Mouse (Mus musculus): ENCODE data around the gene Zdhhc1. TPM values are rescaled to one million over a fixed set of nuclear protein-coding genes. Genes with fewer than 3 reads are reported as not detected.

Gene Zdhhc1
- total RNA-seq, 4 experiments from 2014 or later, result 13.0 to 15.3 (median 13.5) TPM

DNA sequence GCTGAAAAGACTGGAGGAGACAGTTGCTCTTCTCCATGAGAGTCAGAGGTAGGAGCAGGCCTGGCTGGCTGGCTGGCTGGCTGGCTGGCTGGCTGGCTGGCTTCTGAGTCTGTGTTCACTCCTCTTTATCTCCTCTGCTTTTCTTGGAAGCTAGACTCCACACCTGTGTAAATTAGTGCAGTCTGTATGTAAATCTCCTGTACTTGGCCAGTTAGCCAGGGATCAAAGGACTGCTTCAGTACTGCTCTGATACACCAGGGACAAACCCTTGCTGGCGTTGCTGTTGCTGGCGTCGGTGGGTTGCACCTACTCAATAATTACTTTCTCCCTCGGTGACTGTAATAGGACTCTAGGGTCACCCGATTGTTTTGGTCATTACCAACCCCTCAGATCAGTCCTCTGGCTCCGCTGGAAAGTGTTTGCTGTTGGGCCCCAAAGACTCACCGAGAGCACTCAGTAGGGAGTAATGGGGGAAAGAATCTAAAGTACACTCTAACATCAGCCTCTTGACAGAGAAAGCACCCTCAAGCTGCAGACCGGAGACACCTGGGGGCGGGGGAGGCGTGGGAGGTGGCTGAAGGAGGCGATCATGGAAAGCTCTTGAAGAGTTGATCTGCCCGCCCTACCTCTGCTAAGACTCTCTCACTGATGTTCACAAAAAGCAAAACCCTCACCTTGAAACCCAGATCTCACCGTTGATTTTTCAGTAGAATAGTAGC, 35.5 kb downstream of the Zdhhc1 start:
- DNase-seq (ENCODE audit: low spot score), result no peak

DNA sequence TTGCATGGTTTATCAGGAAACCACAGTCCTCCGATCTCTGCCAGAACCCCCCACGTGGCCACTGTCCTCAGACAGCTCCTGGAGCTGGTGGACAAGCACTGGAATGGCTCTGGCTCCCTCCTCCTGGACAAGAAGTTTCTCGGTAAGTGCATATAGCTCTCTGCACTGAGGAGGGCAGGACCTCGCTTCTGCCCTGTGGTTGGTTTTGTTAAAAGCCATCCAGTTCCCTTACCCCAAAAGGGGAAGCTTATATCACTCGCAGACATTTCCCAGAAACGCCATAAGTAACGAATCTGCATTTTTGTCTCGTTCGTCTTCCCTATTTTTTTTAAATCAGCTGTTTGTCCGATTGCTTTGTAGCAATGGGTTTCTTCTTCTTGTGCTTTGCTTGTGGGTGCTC, 41.5 kb downstream of the Zdhhc1 start:
- DNase-seq (ENCODE audit: low spot score), result no peak

DNA sequence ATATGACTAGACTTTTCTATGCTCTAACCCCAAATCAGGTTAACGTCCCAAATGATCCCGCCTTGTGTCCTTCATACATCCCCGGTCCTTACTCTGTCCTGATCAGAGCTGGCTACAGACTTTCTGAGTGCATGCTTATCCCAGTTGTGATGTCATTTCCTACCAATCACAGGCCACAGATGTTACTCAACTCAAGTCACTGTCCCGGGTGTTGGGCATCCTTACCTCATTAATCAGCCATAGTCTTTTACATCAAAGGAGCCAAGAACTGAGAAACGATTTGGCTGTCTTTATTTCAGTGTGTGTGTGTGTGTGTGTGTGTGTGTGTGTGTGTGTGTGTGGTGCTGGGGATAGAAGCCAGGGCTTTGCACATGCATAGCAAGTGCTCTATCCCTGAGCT, 42.6 kb downstream of the Zdhhc1 start:
- no peak for DNase-seq (ENCODE audit: low spot score)

DNA sequence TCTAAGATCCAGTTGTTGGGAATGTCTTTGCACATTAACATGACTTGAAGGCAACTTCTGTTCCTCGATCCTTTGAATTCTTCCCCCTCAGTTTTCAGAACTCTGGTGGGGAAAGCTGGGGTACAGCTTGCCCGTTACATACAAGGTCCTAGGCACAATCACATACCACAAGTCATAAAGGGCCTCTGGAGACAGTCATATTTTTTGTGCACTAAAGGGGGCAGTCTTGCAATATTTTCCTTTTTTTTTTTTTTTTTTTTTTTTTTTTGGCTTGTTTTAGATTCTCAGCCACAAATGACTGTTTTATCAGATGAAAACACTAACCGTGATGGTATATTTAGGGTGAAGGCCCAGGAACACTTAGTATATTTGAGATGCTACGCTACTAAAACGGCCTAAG, 43.4 kb downstream of the Zdhhc1 start:
- no peak for DNase-seq (ENCODE audit: low spot score)

DNA sequence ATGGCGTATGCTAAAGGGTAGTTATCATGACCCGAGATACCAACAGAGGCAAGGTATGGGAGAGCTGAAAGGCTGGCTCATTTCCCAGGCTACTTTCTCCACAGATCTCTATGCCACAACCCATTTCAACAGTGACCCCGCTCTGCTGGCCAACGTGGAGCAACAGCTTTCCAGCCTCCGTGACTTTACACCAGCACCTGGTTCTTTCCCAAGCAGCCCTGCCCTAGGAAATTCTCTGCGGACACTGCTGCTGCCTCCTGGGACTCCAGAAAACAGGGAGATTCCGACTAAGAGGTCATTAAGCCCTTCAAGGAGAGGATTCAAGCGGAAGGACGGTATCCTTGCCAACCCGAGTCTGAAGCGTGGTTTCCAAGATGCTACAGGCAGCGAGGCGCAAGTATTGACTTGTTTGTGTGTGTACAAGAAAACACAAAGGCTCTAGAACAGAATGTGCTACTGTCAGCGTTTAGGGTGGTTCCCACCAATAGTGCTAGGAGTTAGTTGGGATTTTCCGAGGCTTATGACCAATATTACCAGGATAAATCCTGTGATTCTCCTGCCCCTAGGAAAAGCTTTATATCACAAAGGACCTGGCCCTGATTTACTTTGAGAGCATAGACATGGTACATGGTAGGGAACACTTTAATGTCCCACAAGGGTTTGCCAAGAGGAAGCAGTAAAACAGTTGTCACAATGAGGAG, 44.6 kb downstream of the Zdhhc1 start:
- DNase-seq (ENCODE audit: low spot score), result no peak

DNA sequence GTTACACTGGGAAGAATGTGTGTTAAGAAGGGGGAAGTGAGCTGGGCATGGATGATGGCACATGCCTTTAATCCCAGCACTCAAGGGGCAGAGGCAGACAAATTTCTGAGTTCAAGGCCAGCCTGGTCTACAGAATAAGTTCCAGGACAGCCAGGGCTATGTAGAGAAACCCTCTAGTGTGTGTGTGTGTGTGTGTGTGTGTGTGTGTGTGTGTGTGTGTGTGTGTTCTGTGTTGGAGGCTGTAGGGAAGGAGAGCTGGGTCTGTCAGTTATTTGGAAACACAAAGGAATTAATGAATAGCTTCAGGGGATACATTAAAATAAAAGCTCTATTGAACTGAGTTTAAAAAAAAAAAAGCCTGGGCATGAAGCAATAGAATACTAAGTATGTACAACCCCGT, 45.7 kb downstream of the Zdhhc1 start:
- no peak for DNase-seq (ENCODE audit: low spot score)

DNA sequence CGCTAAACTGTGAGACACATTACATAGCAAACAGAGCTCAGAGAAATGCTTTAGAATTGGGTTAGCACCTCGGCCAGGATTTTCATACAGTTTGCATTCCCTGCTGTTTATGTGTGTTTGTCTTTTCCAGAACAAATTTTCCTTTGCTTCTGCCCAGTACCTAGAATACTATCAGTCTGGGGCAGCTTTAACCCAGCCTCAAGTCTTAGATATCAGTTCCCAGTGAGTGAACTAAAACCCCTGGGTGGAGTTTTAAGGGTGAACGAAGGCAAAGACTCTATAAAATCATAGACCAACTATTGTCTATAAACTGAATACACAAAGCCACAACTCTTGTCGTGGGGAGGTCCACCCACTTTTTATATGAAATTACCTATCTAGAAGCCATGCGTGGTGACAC, 48.1 kb downstream of the Zdhhc1 start:
- no peak for DNase-seq (ENCODE audit: low spot score)

DNA sequence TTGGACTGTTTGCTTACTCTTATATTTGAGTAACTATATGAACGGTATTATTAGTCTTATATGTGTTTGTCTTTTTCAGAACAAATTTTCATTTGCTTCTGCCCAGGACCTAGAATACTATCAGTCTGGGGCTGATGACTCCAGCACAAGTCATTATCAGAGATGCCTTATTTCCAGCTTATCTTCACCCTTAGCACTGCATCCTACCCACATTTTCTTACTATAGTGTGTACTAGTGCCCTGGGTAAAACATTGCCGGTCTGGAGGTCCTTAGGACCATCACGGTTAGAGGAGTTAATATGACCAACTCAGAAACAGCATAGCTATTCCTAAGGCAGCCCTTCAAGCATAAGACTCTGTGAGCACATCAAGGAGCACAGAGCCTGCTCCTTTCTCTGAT, 48.5 kb downstream of the Zdhhc1 start:
- DNase-seq (ENCODE audit: low spot score), result no peak

DNA sequence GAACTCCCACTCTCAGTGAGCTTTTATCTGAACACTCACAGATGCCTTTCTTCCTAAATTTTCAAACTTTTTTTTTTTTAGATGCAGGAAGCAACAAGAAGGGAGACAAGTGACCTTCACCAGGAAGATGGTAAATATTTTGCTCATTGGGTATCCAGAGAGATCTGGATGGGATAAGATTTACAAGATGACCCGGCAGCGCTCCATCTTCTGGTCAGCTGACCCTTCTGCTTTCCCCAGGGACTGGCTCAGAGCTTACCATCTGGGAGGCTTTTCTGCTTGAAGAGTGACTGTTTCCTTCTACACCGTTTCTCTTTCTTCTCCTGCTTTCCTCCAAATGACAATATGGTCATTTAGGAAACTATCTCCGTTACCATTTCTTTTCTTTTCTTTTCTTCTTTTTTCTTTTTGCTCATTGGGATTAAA, 50.6 kb downstream of the Zdhhc1 start:
- DNase-seq (ENCODE audit: low spot score), result no peak

DNA sequence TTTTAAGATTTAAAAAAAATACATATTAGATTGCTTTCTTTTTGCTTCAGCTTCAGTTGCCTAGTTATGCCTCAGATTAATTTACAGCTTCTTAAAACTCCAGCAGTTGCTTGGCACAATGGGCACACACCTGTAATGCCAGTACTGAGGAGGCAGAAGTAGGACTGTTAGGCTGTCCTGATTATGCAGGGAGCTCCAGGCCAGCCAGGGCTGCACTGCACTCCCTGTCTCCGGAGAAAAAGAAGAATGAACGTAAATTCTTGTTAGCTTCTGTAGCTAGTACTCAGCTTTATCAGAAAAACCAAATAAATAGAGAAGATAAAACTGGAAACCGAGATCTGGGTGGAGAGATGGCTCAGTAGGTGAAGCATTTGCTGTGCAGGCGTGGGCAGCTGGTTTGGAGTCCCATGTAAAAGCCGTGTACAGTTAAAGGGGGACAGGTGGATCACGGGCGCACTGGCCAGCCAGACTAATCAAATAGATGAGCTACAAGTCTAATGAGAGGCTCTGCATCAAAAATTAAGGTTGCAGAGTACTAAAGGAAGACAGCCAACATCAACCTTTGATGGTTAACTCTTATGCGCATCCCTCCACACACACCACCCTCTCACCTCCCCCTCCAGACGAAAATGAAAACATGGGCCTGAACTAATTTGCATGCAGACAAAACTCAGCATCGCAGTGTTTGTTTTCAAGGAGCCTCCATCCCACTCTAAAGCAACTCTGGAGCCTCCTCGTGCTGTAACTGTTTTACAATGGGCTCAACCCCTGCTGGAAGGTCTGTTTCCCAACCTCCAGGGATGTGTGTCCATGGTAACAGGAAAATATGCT, 51.2 kb downstream of the Zdhhc1 start:
- no peak for DNase-seq (ENCODE audit: low spot score)

DNA sequence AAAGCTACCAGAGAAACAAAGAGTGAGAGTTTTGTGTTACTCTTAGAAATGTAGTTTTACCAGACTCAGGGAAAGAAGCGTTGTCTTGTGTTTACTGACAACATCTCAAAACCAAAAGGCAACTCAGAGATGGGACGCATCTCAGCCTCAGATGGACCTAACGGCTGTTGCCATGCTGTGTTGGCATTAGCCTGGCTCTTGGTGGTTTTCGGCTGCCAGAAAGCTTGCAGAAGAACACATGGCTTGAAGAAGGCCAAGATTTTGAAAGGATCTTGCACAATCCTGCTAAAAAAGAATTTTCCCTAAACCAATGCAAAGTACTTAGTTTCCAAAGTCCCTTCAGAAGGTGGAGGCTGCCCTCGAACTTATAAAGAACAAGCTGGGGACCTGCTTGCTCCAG, 54.0 kb downstream of the Zdhhc1 start:
- DNase-seq (ENCODE audit: low spot score), result no peak

DNA sequence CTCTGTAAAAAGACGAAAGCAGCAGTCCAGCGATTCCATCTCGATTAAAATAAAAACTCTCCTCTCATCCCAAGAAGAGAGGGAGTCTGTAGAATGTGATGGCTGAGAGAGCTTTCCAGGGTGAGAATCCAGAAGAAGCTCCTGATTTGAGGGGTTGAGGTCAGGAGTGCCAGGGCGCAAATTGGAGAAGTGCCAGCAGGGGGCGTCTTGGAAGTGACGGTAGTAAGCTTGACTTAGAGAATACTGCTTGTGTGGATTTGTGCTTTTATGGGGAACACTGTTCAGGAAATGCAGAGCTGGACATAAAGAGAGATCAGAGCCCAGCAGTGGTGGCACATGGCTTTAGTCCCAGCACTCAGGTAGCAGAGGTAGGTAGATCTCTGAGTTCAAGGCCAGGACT, 55.3 kb downstream of the Zdhhc1 start:
- no peak for DNase-seq (ENCODE audit: low spot score)

DNA sequence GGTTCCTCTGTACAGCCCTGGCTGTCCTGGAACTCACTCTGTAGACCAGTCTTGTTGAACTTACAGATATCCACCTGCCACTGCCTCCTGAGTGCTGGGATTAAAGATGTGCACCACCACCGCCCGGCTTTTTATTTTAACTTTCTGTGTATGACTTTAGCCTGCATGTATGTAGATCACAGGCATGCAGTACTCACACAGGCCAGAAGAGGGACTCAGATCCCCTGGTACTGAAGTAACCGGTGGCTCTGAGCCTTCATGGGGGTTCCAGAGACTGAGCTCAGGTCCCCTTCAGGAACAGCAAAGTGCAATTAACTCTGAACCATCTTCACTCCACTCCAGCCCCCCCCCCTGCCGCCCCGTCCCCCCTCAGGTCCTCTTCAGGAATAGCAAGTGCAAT, 57.8 kb downstream of the Zdhhc1 start:
- DNase-seq (ENCODE audit: low spot score), result peak; percentile 28

DNA sequence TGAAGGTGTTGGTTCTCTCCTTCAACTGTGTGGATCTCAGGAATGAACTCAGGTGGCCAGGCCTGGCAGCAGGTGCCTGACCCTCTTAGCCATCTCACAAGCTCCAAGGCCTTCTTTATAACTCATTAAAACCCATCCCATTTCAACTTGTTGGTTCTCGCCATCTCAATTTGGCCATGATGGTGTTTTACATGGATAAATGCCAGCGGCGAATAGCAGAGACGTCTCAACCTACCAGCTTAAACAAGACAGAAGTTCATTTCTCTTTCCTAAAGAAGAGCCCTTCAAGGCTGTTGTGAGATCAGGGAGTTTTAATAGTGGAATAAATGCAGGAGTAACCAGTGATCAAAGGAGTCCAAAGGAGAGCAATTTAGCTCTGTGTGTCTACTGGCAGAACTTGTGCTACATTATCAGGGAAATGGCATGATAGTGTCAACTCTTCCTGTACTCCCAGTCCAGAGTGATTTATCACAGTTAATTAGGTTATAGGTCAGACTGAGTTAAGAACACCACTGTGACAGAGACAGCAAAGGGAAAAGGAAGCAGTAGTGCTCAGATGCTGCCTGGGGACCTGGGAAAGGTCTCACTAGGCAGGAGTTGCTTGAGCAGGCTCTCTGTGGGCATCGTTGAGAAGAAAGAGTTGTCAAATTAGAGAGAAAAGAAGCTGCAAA, 59.5 kb downstream of the Zdhhc1 start:
- DNase-seq (ENCODE audit: low spot score), result no peak

DNA sequence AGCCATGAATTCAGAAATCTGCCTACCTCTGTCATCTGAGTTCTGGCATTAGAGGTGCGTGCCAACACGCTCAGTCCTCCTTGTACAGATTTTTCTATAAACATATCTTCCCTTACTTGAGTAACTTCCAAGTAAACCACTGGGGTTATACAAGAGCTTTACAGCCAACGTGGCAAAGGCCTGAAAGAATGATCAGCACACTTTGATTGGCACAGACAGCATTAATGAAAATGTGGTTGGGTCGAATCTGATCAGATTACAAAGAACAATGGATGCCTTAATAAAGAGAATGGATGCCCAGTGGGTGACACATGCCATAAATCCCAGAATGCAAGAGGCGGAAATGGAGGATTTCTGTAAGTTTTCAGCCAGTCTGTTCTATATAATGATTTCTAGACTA, 60.5 kb downstream of the Zdhhc1 start:
- DNase-seq (ENCODE audit: low spot score), result no peak

DNA sequence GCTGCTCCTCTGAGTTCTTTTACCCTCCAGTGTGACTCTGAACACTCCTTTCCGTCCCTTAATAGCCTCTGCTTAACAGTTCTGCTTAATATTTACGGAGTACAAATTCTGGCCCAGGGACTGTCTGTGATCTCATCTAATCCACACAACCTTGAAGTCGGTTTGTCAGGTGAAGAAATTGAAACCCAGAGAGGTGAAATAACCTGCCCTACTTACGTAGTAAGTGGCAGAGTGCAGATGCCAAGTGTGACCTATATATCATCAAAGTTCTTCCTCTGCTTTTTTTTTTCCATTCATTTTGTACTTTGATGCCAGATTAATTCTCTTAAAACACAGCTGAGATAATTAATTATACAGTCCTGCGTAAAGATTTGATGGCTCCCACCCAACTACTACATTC, 62.6 kb downstream of the Zdhhc1 start:
- no peak for DNase-seq (ENCODE audit: low spot score)

DNA sequence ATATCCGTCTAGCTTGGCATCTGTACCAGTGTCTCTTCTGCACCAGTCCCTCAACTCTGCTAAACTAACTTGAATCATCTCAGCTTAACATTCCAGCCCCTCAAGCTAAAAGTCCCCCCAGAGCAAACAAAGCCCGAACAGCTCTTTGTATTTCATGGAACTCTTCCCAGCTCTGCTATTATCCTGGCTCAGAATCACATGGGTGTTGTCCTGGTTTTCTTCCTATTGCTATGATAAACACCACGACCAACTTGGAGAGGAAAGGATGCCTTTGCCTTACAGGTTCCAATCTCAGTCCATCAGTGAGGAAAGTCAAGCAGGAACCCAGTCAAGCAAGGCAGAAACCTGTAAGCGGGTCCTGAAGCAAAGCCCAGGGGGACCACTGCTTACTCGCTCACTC, 63.2 kb downstream of the Zdhhc1 start:
- peak; percentile 50 for DNase-seq (ENCODE audit: low spot score)

DNA sequence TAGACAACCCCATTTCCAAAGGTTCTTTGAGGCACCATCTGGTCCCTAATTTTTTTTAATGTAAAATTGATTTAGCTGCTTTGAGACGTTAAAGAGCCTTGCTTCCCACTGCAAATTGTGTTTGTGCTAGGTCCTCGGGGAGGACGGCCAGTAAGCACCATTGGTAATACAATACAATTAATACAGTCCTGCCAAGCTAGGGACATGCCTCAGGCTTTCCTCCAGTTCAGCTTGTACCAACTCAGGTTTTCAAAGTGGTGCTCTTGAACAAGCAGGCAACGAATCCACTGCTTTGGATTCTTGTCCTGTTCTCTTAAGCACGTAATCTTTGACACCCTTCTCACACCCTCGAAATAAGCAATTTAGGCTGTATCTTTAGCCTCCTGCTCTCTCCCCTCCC, 63.7 kb downstream of the Zdhhc1 start:
- DNase-seq (ENCODE audit: low spot score), result no peak

DNA sequence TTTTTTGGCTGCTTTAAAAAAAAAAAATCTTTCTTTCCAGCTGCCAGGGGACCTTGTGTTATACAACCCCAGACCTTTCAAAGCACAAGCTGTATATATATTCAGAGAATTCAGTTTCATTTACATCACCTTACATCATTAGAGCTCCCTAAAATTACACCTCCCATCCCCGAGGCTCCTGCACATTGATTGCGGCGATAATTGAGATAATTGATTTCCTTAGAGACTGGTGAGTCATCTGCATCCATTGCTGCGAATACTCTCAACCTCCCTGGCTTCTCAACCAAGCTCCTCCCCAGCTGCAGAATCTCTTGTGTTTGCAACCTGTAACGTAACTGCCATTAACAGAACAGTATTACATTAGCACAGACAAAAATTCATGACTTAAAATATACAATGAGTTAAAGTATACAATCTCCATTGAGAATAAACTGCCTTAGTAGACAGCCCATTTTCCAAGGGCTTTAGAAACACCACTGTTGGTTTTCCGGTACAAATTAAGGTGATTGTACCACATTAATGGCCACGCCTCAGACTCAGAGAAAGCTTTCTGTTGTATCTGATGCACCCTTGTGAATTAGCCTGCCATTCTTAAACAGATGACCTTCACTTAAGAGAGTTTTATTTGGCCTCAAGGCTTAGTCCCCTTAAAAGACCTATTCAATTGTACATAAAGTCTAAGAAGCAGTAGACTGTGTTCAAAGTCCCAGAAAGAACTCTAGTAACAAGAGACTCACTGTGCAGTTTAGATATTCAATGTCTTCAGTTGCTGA, 64.8 kb downstream of the Zdhhc1 start:
- no peak for DNase-seq (ENCODE audit: low spot score)

DNA sequence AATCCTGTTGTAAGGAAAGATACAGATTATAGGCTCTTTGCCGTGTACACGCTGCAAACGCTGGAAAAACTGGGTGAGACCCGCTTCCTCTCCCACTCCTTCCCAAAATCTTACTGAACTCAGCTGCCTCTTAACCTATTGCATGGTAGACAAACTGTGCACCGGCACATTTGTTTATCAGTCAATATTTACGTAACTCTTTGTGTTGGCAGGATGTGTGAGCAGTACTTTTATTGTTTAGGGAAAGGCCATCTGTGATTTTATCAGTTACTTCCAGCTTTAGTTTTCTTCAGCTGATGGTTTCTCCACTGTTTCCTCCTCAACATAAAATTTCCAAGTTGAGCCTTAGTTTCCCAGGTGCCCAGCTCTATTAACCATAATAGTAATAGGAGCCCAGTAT, 69.8 kb downstream of the Zdhhc1 start:
- peak; percentile 37 for DNase-seq (ENCODE audit: low spot score)
